Comparison of ENCODE assay signal across 18 mouse cellular contexts in the genomic region with DNA sequence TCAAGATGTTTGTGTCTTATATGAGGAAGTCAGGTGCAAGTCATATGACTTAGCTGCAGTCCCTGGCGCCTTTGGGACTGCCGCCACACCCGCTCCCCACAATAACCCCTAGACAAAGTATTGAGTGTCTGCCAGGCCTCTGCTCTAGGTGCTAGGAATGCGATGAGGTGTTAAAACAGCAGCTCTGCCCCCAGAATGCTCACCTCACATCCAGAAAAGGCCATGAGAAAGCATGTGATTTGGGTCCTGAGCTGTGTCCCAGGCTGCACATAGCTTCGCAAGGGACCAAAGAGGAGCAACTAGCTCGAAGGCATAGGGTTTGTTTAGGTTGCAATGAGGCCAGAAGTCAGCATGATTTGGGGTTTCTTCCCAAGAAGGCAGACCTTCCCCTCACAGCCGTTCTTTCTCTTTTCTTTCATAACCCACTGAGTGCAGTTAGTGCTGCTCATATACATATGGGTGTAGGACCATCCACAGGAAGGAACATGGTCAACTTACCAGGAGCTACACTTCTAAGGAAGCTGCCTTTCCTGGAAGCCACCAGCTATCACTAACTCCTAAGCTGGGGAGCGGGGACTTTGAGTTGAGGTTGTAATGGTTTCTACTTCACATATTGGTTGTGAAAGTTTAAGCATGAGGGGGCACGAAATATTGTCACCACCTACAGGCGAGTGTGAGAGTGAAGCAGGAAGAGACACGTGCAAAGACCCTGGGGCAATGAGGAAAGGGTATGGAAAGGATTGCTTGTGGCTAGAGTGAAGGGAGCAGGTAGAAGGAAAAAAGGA.
"Had no signal": no experiment of that assay in that cellular context is flagged by ENCODE, and none has a peak within 500 bp of the region (broad histone marks: within the 10 kb centered on the region; RNA-seq: fewer than 3 reads in every experiment).

No protein-coding gene starts in this region.

- DNase-seq: kidney, adult 11 months; kidney, adult 8-10 months; kidney, postnatal 10 days; layer of hippocampus, postnatal 36 days; midbrain, embryonic 14.5 days; retina, postnatal 1 day; right cerebral cortex, postnatal 25 days; spleen, adult 18-20 months; thymus, postnatal 25 days had no signal

- H3K27ac ChIP-seq: kidney, embryonic 15.5 days; left cerebral cortex, adult 2 months; liver, embryonic 14.5 days; midbrain, embryonic 10.5 days; neural tube, embryonic 13.5 days; stomach, embryonic 15.5 days had no signal

- H3K27me3 ChIP-seq: kidney, embryonic 15.5 days; megakaryocyte, embryonic 14.5 days; neural tube, embryonic 13.5 days; stomach, embryonic 15.5 days had no signal

- H3K4me3 ChIP-seq: kidney, embryonic 15.5 days; left cerebral cortex, adult 2 months; megakaryocyte, embryonic 14.5 days; midbrain, embryonic 10.5 days; myocyte; neural tube, embryonic 13.5 days; stomach, embryonic 15.5 days had no signal

- H3K36me3 ChIP-seq: kidney, embryonic 15.5 days; midbrain, embryonic 10.5 days; neural tube, embryonic 13.5 days; stomach, embryonic 15.5 days had no signal

- H3K4me1 ChIP-seq: kidney, embryonic 15.5 days; midbrain, embryonic 10.5 days; neural tube, embryonic 13.5 days; stomach, embryonic 15.5 days had no signal

- H3K4me2 ChIP-seq: kidney, embryonic 15.5 days; liver, embryonic 11.5 days; neural tube, embryonic 13.5 days; stomach, embryonic 15.5 days had no signal

- H3K9ac ChIP-seq: kidney, embryonic 15.5 days; liver, embryonic 14.5 days; neural tube, embryonic 13.5 days; stomach, embryonic 15.5 days had no signal

- H3K9me3 ChIP-seq: kidney, embryonic 15.5 days; megakaryocyte, embryonic 14.5 days; midbrain, embryonic 10.5 days; neural tube, embryonic 13.5 days; stomach, embryonic 15.5 days had no signal
